Mouse (Mus musculus): ENCODE results near the gene Tas2r115. TPM values are rescaled to one million over a fixed set of nuclear protein-coding genes. Genes with fewer than 3 reads are reported as not detected.
"Not testable (repeated sequence)": the region's sequence is repeated elsewhere in the genome, so short reads cannot be mapped to it uniquely, and the experiment has no call there.

Tas2r115 gene
- not detected in 2 replicates for polyA plus RNA-seq (2015; fragmentation: Nextera tagmentation; extraction: Ambion mirVana)

DNA sequence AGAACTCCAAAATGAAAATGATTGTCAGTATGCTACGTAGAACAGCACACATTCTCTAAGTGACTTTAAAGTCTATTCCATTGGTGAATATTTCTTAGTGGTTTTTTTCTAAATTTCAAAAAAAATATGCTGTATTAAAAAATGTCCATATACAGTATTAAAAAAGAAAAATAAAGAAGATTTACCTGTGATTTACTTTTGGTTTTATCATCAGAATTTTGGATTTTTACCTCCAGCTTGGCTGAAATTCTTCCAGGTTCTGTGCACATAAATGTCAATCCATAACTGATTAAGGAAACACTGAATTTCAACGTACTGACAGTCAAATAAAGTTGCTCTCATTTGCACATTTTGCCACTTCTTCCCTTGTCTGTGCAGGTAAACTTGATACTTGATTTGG lies at the start of gene Tas2r115:
Gene Tas2r115 (minus strand): TSS at position 101 of the 400 bp plus-strand sequence.
- no peak within 1 kb of the TSS for H3K27ac ChIP-seq
- ATAC-seq = no peak
- no peaks in the 10 kb centered on the region for H3K27me3 ChIP-seq
- no peaks in the 10 kb centered on the region for H3K36me3 ChIP-seq (ENCODE audit: poor library complexity, severe bottlenecking)
- H3K9me3 ChIP-seq (replicated peaks) = no peaks in the 10 kb centered on the region
- no peak within 1 kb of the TSS for H3K4me2 ChIP-seq
- no peaks in the 10 kb centered on the region for H3K4me1 ChIP-seq
- WGBS = 70% methylated on average over 2 of the region's 2 CpGs
- H3K9ac ChIP-seq = no peak within 1 kb of the TSS
- H3K4me3 ChIP-seq = no peak within 1 kb of the TSS

- ATAC-seq = no peak
- Histone ChIP-seq H3K27me3 (no peaks in the 10 kb centered on the region), H3K27ac (no peak within 1 kb of the TSS), H3K4me1 (no peaks in the 10 kb centered on the region), H3K4me3 (no peak within 1 kb of the TSS), H3K4me2 (no peak within 1 kb of the TSS), H3K9me3 (replicated peaks) (no peaks in the 10 kb centered on the region), H3K9ac (no peak within 1 kb of the TSS), H3K36me3 (ENCODE audit: poor library complexity, severe bottlenecking) (no peaks in the 10 kb centered on the region)
These were observed 40.2 kb upstream of the Tas2r115 start, which contains the start of gene Tas2r136 for GRCm38 (mm10) chr6:132778062-132778461. Tas2r136 (minus strand) TSS chr6:132778162.

DNA sequence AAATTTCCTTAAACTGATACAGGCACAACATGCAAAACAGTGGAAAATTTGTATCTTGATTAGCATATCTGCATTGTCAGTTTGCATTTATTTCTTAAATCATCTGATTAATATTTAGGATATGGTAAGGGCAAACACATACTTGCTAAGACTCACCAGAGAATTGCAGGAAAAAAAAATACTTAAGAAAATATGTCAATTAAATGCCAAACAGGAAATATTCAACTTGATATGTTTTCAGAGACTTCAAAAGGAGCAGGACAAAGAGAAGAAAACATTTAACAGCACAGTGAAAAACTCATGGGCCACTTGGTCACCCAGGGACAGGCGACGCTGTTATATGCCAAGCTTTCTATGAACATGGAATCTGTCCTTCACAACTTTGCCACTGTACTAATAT lies 24.0 kb upstream of the Tas2r115 start, which contains the start of gene Tas2r102:
Gene Tas2r102 (plus strand): TSS at position 301 of the 400 bp plus-strand sequence.
- Histone ChIP-seq H3K27me3 (no peaks in the 10 kb centered on the region), H3K4me2 (no peak within 1 kb of the TSS), H3K27ac (no peak within 1 kb of the TSS), H3K36me3 (ENCODE audit: poor library complexity, severe bottlenecking) (no peaks in the 10 kb centered on the region), H3K9me3 (replicated peaks) (no peaks in the 10 kb centered on the region), H3K4me1 (no peaks in the 10 kb centered on the region), H3K9ac (no peak within 1 kb of the TSS), H3K4me3 (no peak within 1 kb of the TSS)
- WGBS = 92% methylated on average over 2 of the region's 2 CpGs
- no peak for ATAC-seq

- Histone ChIP-seq H3K27ac (no peak within 1 kb of the TSS), H3K4me1 (no peaks in the 10 kb centered on the region), H3K9me3 (replicated peaks) (no peaks in the 10 kb centered on the region), H3K4me2 (no peak within 1 kb of the TSS), H3K4me3 (no peak within 1 kb of the TSS), H3K36me3 (ENCODE audit: poor library complexity, severe bottlenecking) (no peaks in the 10 kb centered on the region), H3K27me3 (no peaks in the 10 kb centered on the region), H3K9ac (no peak within 1 kb of the TSS)
- 77% methylated on average over 1 of the region's 1 CpGs for WGBS
- no peak for ATAC-seq
These were observed 16.6 kb upstream of the Tas2r115 start, which contains the start of gene Tas2r124 for GRCm38 (mm10) chr6:132754430-132754829. Tas2r124 (plus strand) TSS chr6:132754730.

GRCm38 (mm10) chr6:132750206-132750605 lies 12.4 kb upstream of the Tas2r115 start:
- no peaks in the 10 kb centered on the region for H3K27me3 ChIP-seq

DNA sequence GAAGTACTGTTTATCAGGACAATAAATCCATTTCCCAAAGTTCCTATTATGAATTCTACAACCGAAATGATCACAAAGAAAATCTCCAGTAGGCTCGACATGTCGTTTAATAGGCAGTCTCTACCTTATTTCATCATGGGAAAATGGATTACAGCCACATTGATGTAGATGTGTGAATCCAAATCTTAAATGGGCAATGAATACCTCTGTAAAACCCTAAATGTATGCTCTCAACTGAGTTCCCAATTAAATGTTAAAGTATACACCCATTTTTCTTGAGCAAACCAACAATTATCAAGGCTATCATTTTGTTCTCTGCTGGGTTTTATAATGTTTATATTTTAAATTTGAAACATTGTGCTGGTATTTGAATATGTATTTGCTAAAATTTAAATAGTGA lies 26.0 kb downstream of the Tas2r115 start, which contains the start of gene Tas2r122:
Gene Tas2r122 (minus strand): TSS at position 101 of the 400 bp plus-strand sequence.
- H3K4me3 ChIP-seq = no peak within 1 kb of the TSS
- no peaks in the 10 kb centered on the region for H3K36me3 ChIP-seq (ENCODE audit: poor library complexity, severe bottlenecking)
- ATAC-seq = no peak
- H3K4me2 ChIP-seq = no peak within 1 kb of the TSS
- no peaks in the 10 kb centered on the region for H3K4me1 ChIP-seq
- H3K27me3 ChIP-seq = no peaks in the 10 kb centered on the region
- no peak within 1 kb of the TSS for H3K9ac ChIP-seq
- no peak within 1 kb of the TSS for H3K27ac ChIP-seq
- H3K9me3 ChIP-seq (replicated peaks) = 0 out of 2 replicates have a peak, but pooled peaks cover 14% of the 10 kb centered on the region
- WGBS = 88% methylated on average over 3 of the region's 3 CpGs

More at GRCm38 (mm10) chr6:132750206-132750605, 12.4 kb upstream of the Tas2r115 start:
- Histone ChIP-seq H3K9ac (no peak overlapping the region), H3K4me3 (no peak overlapping the region), H3K27ac (no peak overlapping the region), H3K9me3 (replicated peaks) (no peaks in the 10 kb centered on the region), H3K36me3 (ENCODE audit: poor library complexity, severe bottlenecking) (no peaks in the 10 kb centered on the region), H3K4me2 (no peak overlapping the region), H3K4me1 (no peaks in the 10 kb centered on the region)
- no peak for ATAC-seq
- 95% methylated on average over 2 of the region's 2 CpGs for WGBS

DNA sequence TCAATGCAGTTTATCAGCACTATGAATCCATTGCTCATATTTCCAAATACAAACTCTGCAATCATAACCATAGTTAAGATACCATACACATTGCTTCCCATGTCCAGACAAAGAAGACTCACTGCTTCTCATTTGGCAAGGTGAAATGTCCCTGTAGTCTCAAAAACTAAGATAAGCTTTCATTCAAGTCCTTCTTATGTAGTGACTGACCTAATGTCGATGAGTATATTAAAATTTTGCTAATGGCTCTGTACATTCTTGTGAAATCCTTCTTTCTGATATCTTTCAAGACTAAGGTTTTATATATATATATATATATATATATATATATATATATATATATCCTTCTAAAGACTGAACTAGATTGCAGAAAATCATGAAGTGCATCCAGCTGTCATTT lies 36.9 kb downstream of the Tas2r115 start, which contains the start of gene Tas2r121:
Gene Tas2r121 (minus strand): TSS at position 101 of the 400 bp plus-strand sequence.
- H3K9ac ChIP-seq = no peak within 1 kb of the TSS
- 72% methylated on average over 1 of the region's 1 CpGs for WGBS
- no peaks in the 10 kb centered on the region for H3K27me3 ChIP-seq
- ATAC-seq = no peak
- 0 out of 2 replicates have a peak, but pooled peaks cover 2% of the 10 kb centered on the region for H3K9me3 ChIP-seq (replicated peaks)
- no peak within 1 kb of the TSS for H3K4me3 ChIP-seq
- no peak within 1 kb of the TSS for H3K27ac ChIP-seq
- H3K36me3 ChIP-seq (ENCODE audit: poor library complexity, severe bottlenecking) = no peaks in the 10 kb centered on the region
- no peaks in the 10 kb centered on the region for H3K4me1 ChIP-seq
- no peak within 1 kb of the TSS for H3K4me2 ChIP-seq

- H3K36me3 ChIP-seq (ENCODE audit: poor library complexity, severe bottlenecking); H3K9ac ChIP-seq; H3K4me2 ChIP-seq; H3K4me3 ChIP-seq; H3K27me3 ChIP-seq; H3K27ac ChIP-seq; H3K4me1 ChIP-seq; ATAC-seq: not testable (repeated sequence)
- H3K9me3 ChIP-seq (replicated peaks) = peaks cover 12% of the 10 kb centered on the region
- 87% methylated on average over 7 of the region's 7 CpGs for WGBS
These were observed 46.2 kb downstream of the Tas2r115 start for GRCm38 (mm10) chr6:132691596-132691995.

Other genes starting within 250 kb of the Tas2r115 start
- gene Prh1, start 168.2 kb downstream of the Tas2r115 start, polyA plus RNA-seq (2015; fragmentation: Nextera tagmentation; extraction: Ambion mirVana) = not detected in 2 replicates
- not detected in 2 replicates for gene Prp2, start 142.1 kb downstream of the Tas2r115 start, polyA plus RNA-seq (2015; fragmentation: Nextera tagmentation; extraction: Ambion mirVana)
- not detected in 2 replicates for gene A630073D07Rik, start 86.5 kb downstream of the Tas2r115 start, polyA plus RNA-seq (2015; fragmentation: Nextera tagmentation; extraction: Ambion mirVana)
- gene Tas2r120, start 81.1 kb downstream of the Tas2r115 start, polyA plus RNA-seq (2015; fragmentation: Nextera tagmentation; extraction: Ambion mirVana) = not detected in 2 replicates
- gene Tas2r121, start 37.0 kb downstream of the Tas2r115 start, polyA plus RNA-seq (2015; fragmentation: Nextera tagmentation; extraction: Ambion mirVana) = not detected in 2 replicates
- not detected in 2 replicates for gene Tas2r122, start 26.1 kb downstream of the Tas2r115 start, polyA plus RNA-seq (2015; fragmentation: Nextera tagmentation; extraction: Ambion mirVana)
- not detected in 2 replicates for gene Tas2r124, start 16.7 kb upstream of the Tas2r115 start, polyA plus RNA-seq (2015; fragmentation: Nextera tagmentation; extraction: Ambion mirVana)
- gene Tas2r102, start 24.1 kb upstream of the Tas2r115 start, polyA plus RNA-seq (2015; fragmentation: Nextera tagmentation; extraction: Ambion mirVana) = not detected in 2 replicates
- gene Tas2r136, start 40.1 kb upstream of the Tas2r115 start, polyA plus RNA-seq (2015; fragmentation: Nextera tagmentation; extraction: Ambion mirVana) = not detected in 2 replicates
- gene Tas2r117, start 64.8 kb upstream of the Tas2r115 start, polyA plus RNA-seq (2015; fragmentation: Nextera tagmentation; extraction: Ambion mirVana) = not detected in 2 replicates
- not detected in 2 replicates for gene Tas2r123, start 109.1 kb upstream of the Tas2r115 start, polyA plus RNA-seq (2015; fragmentation: Nextera tagmentation; extraction: Ambion mirVana)
- not detected in 2 replicates for gene Tas2r116, start 117.4 kb upstream of the Tas2r115 start, polyA plus RNA-seq (2015; fragmentation: Nextera tagmentation; extraction: Ambion mirVana)
- gene Tas2r110, start 130.0 kb upstream of the Tas2r115 start, polyA plus RNA-seq (2015; fragmentation: Nextera tagmentation; extraction: Ambion mirVana) = not detected in 2 replicates
- gene Tas2r113, start 155.0 kb upstream of the Tas2r115 start, polyA plus RNA-seq (2015; fragmentation: Nextera tagmentation; extraction: Ambion mirVana) = not detected in 2 replicates
- gene Tas2r125, start 171.6 kb upstream of the Tas2r115 start, polyA plus RNA-seq (2015; fragmentation: Nextera tagmentation; extraction: Ambion mirVana) = not detected in 2 replicates
- not detected in 2 replicates for gene Tas2r129, start 213.1 kb upstream of the Tas2r115 start, polyA plus RNA-seq (2015; fragmentation: Nextera tagmentation; extraction: Ambion mirVana)
- gene Tas2r131, start 219.9 kb upstream of the Tas2r115 start, polyA plus RNA-seq (2015; fragmentation: Nextera tagmentation; extraction: Ambion mirVana) = not detected in 2 replicates
- gene Tas2r109, start 242.9 kb upstream of the Tas2r115 start, polyA plus RNA-seq (2015; fragmentation: Nextera tagmentation; extraction: Ambion mirVana) = not detected in 2 replicates